Mouse (Mus musculus) brown adipose tissue, adult 24 weeks (tissue): ENCODE data around the gene Ubxn11. TPM values are rescaled to one million over a fixed set of nuclear protein-coding genes. Genes with fewer than 3 reads are reported as not detected.
"Not testable (repeated sequence)": the region's sequence is repeated elsewhere in the genome, so short reads cannot be mapped to it uniquely, and the experiment has no call there.

Source experiments
- H3K27ac ChIP-seq: fragments of 200-500 bp; replicated peaks from 2 replicates; pipeline ENCODE4 v1.5.1; 2012; ENCODE audit warnings: low read depth, mild to moderate bottlenecking, low read length
- H3K4me1 ChIP-seq: fragments of 200-500 bp; 2 replicates; pipeline ENCODE4 v1.6.1; 2012; ENCODE audit warnings: low read length, mixed read lengths; ENCODE audit not compliant: control insufficient read depth, insufficient read depth, insufficient read length
- H3K4me3 ChIP-seq: fragments of 200-500 bp; 2 replicates; pipeline ENCODE4 v1.5.1; 2012; ENCODE audit warnings: low read depth, mild to moderate bottlenecking, low read length, moderate library complexity; ENCODE audit not compliant: insufficient read depth
- polyA plus RNA-seq: library from polyadenylated mRNA; stranded (reverse); fragments of >200 nt; gene quantifications from 2 replicates; pipeline ENCODE4 v1.2.4, GENCODE M21; 2012; ENCODE audit not compliant: missing spikeins, insufficient read depth, insufficient read length

The Ubxn11 gene
- polyA plus RNA-seq, 1 experiment, result 2.1 TPM

- H3K4me3 ChIP-seq, result no peak overlapping the region
- H3K4me1 ChIP-seq, result peaks cover 6% of the 10 kb centered on the region; the same call in 1 of the 2 replicates
- no peak overlapping the region for H3K27ac ChIP-seq
Measured at GRCm38 (mm10) chr4:134132519-134133095, 30.2 kb downstream of the Ubxn11 start.

GRCm38 (mm10) chr4:134136280-134136926 is 34.0 kb downstream of the Ubxn11 start:
- Histone ChIP-seq H3K4me3 (no peak overlapping the region), H3K4me1 (no peaks in the 10 kb centered on the region), H3K27ac (no peak overlapping the region; the same call in 1 of the 2 replicates)

- Histone ChIP-seq H3K27ac (no peak overlapping the region), H3K4me3 (no peak overlapping the region), H3K4me1 (no peaks in the 10 kb centered on the region)
Measured at GRCm38 (mm10) chr4:134138857-134139256, 36.5 kb downstream of the Ubxn11 start.

GRCm38 (mm10) chr4:134144297-134144696 is 41.9 kb downstream of the Ubxn11 start:
- not testable (repeated sequence) for H3K27ac ChIP-seq, H3K4me1 ChIP-seq, H3K4me3 ChIP-seq

- H3K4me3 ChIP-seq, result no peak overlapping the region
- no peak overlapping the region for H3K27ac ChIP-seq
- peaks cover 2% of the 10 kb centered on the region; the same call in 1 of the 2 replicates for H3K4me1 ChIP-seq
Measured at GRCm38 (mm10) chr4:134149389-134149788, 47.0 kb downstream of the Ubxn11 start.

GRCm38 (mm10) chr4:134152112-134152511 is 49.7 kb downstream of the Ubxn11 start:
- H3K4me1 ChIP-seq, result peaks cover 2% of the 10 kb centered on the region; the same call in 1 of the 2 replicates
- H3K27ac ChIP-seq, result no peak overlapping the region
- H3K4me3 ChIP-seq, result no peak overlapping the region

GRCm38 (mm10) chr4:134153656-134154055 is 51.3 kb downstream of the Ubxn11 start:
- Histone ChIP-seq H3K4me1 (peaks cover 2% of the 10 kb centered on the region; the same call in 1 of the 2 replicates), H3K27ac (no peak overlapping the region), H3K4me3 (no peak overlapping the region)

GRCm38 (mm10) chr4:134154354-134154753 is 52.0 kb downstream of the Ubxn11 start:
- Histone ChIP-seq H3K4me3 (no peak overlapping the region), H3K27ac (no peak overlapping the region), H3K4me1 (peaks cover 2% of the 10 kb centered on the region; the same call in 1 of the 2 replicates)

GRCm38 (mm10) chr4:134155531-134155930 is 53.2 kb downstream of the Ubxn11 start:
- Histone ChIP-seq H3K27ac (no peak overlapping the region), H3K4me1 (peaks cover 2% of the 10 kb centered on the region; the same call in 1 of the 2 replicates), H3K4me3 (no peak overlapping the region)

GRCm38 (mm10) chr4:134155961-134156465 is 53.6 kb downstream of the Ubxn11 start:
- Histone ChIP-seq H3K4me3 (no peak overlapping the region), H3K27ac (no peak overlapping the region), H3K4me1 (peaks cover 2% of the 10 kb centered on the region; the same call in 1 of the 2 replicates)

- Histone ChIP-seq H3K4me3 (no peak overlapping the region), H3K27ac (no peak overlapping the region), H3K4me1 (peaks cover 2% of the 10 kb centered on the region; the same call in 1 of the 2 replicates)
Measured at GRCm38 (mm10) chr4:134156744-134157143, 54.4 kb downstream of the Ubxn11 start.

GRCm38 (mm10) chr4:134157558-134157957 is 55.2 kb downstream of the Ubxn11 start:
- H3K4me3 ChIP-seq, result no peak overlapping the region
- no peak overlapping the region for H3K27ac ChIP-seq
- peaks cover 2% of the 10 kb centered on the region; the same call in 1 of the 2 replicates for H3K4me1 ChIP-seq

GRCm38 (mm10) chr4:134158774-134159173 is 56.4 kb downstream of the Ubxn11 start:
- H3K27ac ChIP-seq, result no peak overlapping the region
- H3K4me1 ChIP-seq, result peaks cover 2% of the 10 kb centered on the region; the same call in 1 of the 2 replicates
- H3K4me3 ChIP-seq, result no peak overlapping the region

- H3K4me3 ChIP-seq, H3K27ac ChIP-seq, H3K4me1 ChIP-seq: not testable (repeated sequence)
Measured at GRCm38 (mm10) chr4:134160071-134160470, 57.7 kb downstream of the Ubxn11 start.

- no peak overlapping the region for H3K4me3 ChIP-seq
- no peak overlapping the region for H3K27ac ChIP-seq
- H3K4me1 ChIP-seq, result no peaks in the 10 kb centered on the region
Measured at GRCm38 (mm10) chr4:134164591-134164990, 62.2 kb downstream of the Ubxn11 start.

- Histone ChIP-seq H3K27ac (no peak overlapping the region), H3K4me3 (no peak overlapping the region)
Measured at GRCm38 (mm10) chr4:134165024-134165423, 62.7 kb downstream of the Ubxn11 start.

More at GRCm38 (mm10) chr4:134165024-134165423, 62.7 kb downstream of the Ubxn11 start:
- no peaks in the 10 kb centered on the region for H3K4me1 ChIP-seq
